ENCODE assay signal across 21 mouse cellular contexts in the genomic region with DNA sequence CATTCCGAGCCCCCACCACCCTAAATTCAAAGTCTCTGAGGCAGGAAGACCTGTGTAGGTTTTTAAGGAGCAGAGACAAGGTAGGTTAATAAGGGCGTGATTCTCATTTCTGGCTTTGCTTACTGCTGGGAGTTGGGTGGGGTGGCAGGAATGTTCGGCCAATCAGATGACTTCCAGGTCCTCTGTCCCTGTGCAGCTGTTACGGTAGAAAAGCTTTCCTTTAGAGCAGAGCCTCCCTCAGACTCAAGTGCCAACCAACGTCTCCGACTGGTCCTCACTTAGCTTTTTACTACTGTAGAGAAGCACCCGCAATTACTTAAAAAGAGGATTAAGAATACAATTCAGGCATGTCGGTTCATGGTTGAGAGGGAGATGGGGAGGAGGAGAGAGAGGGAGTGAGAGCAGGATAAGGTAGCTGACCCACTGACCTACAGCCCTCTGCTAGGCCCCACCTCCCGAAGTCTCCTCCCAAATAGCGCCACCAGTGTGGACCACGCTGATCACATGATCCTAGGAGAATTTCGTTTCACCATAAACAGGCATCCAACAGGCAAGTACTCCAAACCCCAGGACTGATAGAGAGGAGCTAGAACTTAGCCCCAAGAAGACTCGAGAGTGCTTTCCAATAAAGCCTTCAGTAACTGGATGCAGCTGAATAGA. TPM values are rescaled to one million over a fixed set of nuclear protein-coding genes. Genes with fewer than 3 reads are reported as not detected.
DNase-seq lines count a peak whose midpoint lies in the region; ATAC-seq lines count a peak whose summit lies in the region.
"Had no signal": no experiment of that assay in that cellular context is flagged by ENCODE, and none has a peak within 500 bp of the region (broad histone marks: within the 10 kb centered on the region; RNA-seq: fewer than 3 reads in every experiment).

No protein-coding gene starts in this region.

- no peaks in the 10 kb centered on the region for H3K36me3 ChIP-seq in hindbrain, embryonic 10.5 days
- no peaks in the 10 kb centered on the region for H3K36me3 ChIP-seq in hindbrain, embryonic 12.5 days
- H3K36me3 ChIP-seq in neural tube, embryonic 15.5 days = no peaks in the 10 kb centered on the region
- H3K36me3 ChIP-seq: midbrain, embryonic 13.5 days; neural tube, embryonic 12.5 days; stomach, embryonic 15.5 days had no signal

- no peak overlapping the region for H3K27ac ChIP-seq in hindbrain, embryonic 10.5 days
- no peak overlapping the region for H3K27ac ChIP-seq in hindbrain, embryonic 12.5 days
- no peak overlapping the region for H3K27ac ChIP-seq in neural tube, embryonic 15.5 days (replicated peaks)
- H3K27ac ChIP-seq: stomach, embryonic 15.5 days had no signal

- no peak overlapping the region for H3K9ac ChIP-seq in hindbrain, embryonic 12.5 days
- no peak overlapping the region for H3K9ac ChIP-seq in neural tube, embryonic 15.5 days (replicated peaks)
- H3K9ac ChIP-seq: liver, postnatal 0 days; midbrain, embryonic 13.5 days; neural tube, embryonic 12.5 days; stomach, embryonic 15.5 days had no signal

- H3K4me3 ChIP-seq in hindbrain, embryonic 10.5 days = no peak overlapping the region; the same call in 1 of the 2 replicates
- H3K4me3 ChIP-seq in hindbrain, embryonic 12.5 days = no peak overlapping the region
- H3K4me3 ChIP-seq in neural tube, embryonic 15.5 days (replicated peaks) = no peak overlapping the region

- ATAC-seq in hindbrain, embryonic 12.5 days (ENCODE audit: low FRiP score) = no peak
- no peak for ATAC-seq in neural tube, embryonic 15.5 days (ENCODE audit: low FRiP score)
- ATAC-seq: forebrain, embryonic 16.5 days; liver, postnatal 0 days; midbrain, embryonic 13.5 days had no signal

- H3K4me1 ChIP-seq in hindbrain, embryonic 10.5 days (replicated peaks) = peaks cover 8% of the 10 kb centered on the region
- peaks cover 6% of the 10 kb centered on the region for H3K4me1 ChIP-seq in hindbrain, embryonic 12.5 days
- H3K4me1 ChIP-seq in neural tube, embryonic 15.5 days = peaks cover 23% of the 10 kb centered on the region
- H3K4me1 ChIP-seq: stomach, embryonic 15.5 days had no signal

- 28% methylated on average over 13 of the region's 13 CpGs for WGBS in hindbrain, embryonic 10.5 days
- WGBS in hindbrain, embryonic 12.5 days = 29% methylated on average over 13 of the region's 13 CpGs
- WGBS in neural tube, embryonic 15.5 days = 37% methylated on average over 13 of the region's 13 CpGs

- peak; percentile 38 for DNase-seq in hindbrain, embryonic 10.5 days (ENCODE audit: low spot score)
- peak; percentile 26 for DNase-seq in neural tube, embryonic 10.5 days (ENCODE audit: extremely low spot score, low spot score)
- DNase-seq in embryo, embryonic 9.5 days (ENCODE audit: extremely low spot score) = peak; percentile 59
- DNase-seq in retina, embryonic 14.5 days (ENCODE audit: low spot score) = peak; percentile 29
- DNase-seq in thymus, postnatal 14 days = no peak
- DNase-seq in left cerebral cortex, adult 11 months (ENCODE audit: low spot score) = no peak
- DNase-seq: adrenal gland, postnatal 36 days; cerebellum, postnatal 36 days; heart, adult 18-20 months; kidney, postnatal 25 days; left cerebral cortex, postnatal 4 days; liver, postnatal 0 days; lung, postnatal 36 days; thymus, postnatal 25 days had no signal

- no peaks in the 10 kb centered on the region for H3K27me3 ChIP-seq in hindbrain, embryonic 10.5 days (ENCODE audit: insufficient read depth, poor library complexity, severe bottlenecking)
- H3K27me3 ChIP-seq in hindbrain, embryonic 12.5 days = no peaks in the 10 kb centered on the region
- no peaks in the 10 kb centered on the region for H3K27me3 ChIP-seq in neural tube, embryonic 15.5 days (replicated peaks)
- H3K27me3 ChIP-seq: midbrain, embryonic 13.5 days; neural tube, embryonic 12.5 days; stomach, embryonic 15.5 days had no signal

- no peak overlapping the region for H3K4me2 ChIP-seq in hindbrain, embryonic 12.5 days (replicated peaks)
- H3K4me2 ChIP-seq in neural tube, embryonic 15.5 days = no peak overlapping the region

- peaks cover 3% of the 10 kb centered on the region; the same call in 1 of the 2 replicates for H3K9me3 ChIP-seq in hindbrain, embryonic 10.5 days
- peaks cover 3% of the 10 kb centered on the region; the same call in 1 of the 2 replicates for H3K9me3 ChIP-seq in hindbrain, embryonic 12.5 days (replicated peaks)
- no peaks in the 10 kb centered on the region for H3K9me3 ChIP-seq in neural tube, embryonic 15.5 days (replicated peaks)
- H3K9me3 ChIP-seq: neural tube, embryonic 12.5 days; stomach, embryonic 15.5 days had no signal

RNA-seq across cellular contexts. Expression of a gene that starts 17.6 kb away (rescaled TPM):
- 13.1 and 13.7 TPM in 2 replicates for polyA plus RNA-seq in hindbrain, embryonic 10.5 days (2016; fragmentation: Nextera tagmentation; extraction: Ambion mirVana)
- 17.9 and 19.3 TPM in 2 replicates for polyA plus RNA-seq in hindbrain, embryonic 12.5 days (2016; fragmentation: Nextera tagmentation; extraction: Ambion mirVana)
- 22.7 and 28.2 TPM in 2 replicates for polyA plus RNA-seq in neural tube, embryonic 15.5 days (2015; fragmentation: Nextera tagmentation; extraction: Ambion mirVana)

RNA-seq across cellular contexts. Expression of a gene that starts 46.7 kb away (rescaled TPM):
- polyA plus RNA-seq in hindbrain, embryonic 10.5 days (2016; fragmentation: Nextera tagmentation; extraction: Ambion mirVana) = 0.56 and 0.80 TPM in 2 replicates
- polyA plus RNA-seq in hindbrain, embryonic 12.5 days (2016; fragmentation: Nextera tagmentation; extraction: Ambion mirVana) = 1.9 and 2.1 TPM in 2 replicates
- 24.1 and 25.6 TPM in 2 replicates for polyA plus RNA-seq in neural tube, embryonic 15.5 days (2015; fragmentation: Nextera tagmentation; extraction: Ambion mirVana)
- polyA plus RNA-seq: C2C12 had no signal

Comparison
In these comparisons a context has a peak if more than half of its experiments do, and no peak if none do; other contexts are left out.
1. DNase-seq: peak in hindbrain, embryonic 10.5 days (single experiment), neural tube, embryonic 10.5 days (single experiment), embryo, embryonic 9.5 days (single experiment) and retina, embryonic 14.5 days (single experiment); none in thymus, postnatal 14 days (single experiment) and left cerebral cortex, adult 11 months (single experiment).